Mouse (Mus musculus) midbrain, embryonic 10.5 days (tissue): ENCODE measurements around the gene Slc4a2. TPM values are rescaled to one million over a fixed set of nuclear protein-coding genes. Genes with fewer than 3 reads are reported as not detected.
A peak's percentile ranks its signal among the peaks of the same experiment; 100 is the strongest.

Experiments used
- DNase-seq: peaks from one replicate; pipeline ENCODE4 v3.0.0-alpha.2; 2017; ENCODE audit warnings: low spot score
- H3K27ac ChIP-seq: fragments of 300-500 bp; sonication (generic); replicated peaks from 2 replicates; pipeline ENCODE4 v1.5.1; 2016; ENCODE audit warnings: mild to moderate bottlenecking
- H3K27me3 ChIP-seq: fragments of 300-500 bp; sonication (generic); 2 replicates; pipeline ENCODE4 v1.6.1; 2016; ENCODE audit warnings: low read depth, mild to moderate bottlenecking; ENCODE audit not compliant: poor library complexity, severe bottlenecking
- H3K36me3 ChIP-seq: fragments of 300-500 bp; sonication (generic); 2 replicates; pipeline ENCODE4 v1.6.1; 2016; ENCODE audit warnings: mild to moderate bottlenecking, moderate library complexity
- H3K4me1 ChIP-seq: fragments of 300-500 bp; sonication (generic); 2 replicates; pipeline ENCODE4 v1.6.1; 2016
- H3K4me3 ChIP-seq: fragments of 300-500 bp; sonication (generic); 2 replicates; pipeline ENCODE4 v1.5.1; 2016; ENCODE audit warnings: mild to moderate bottlenecking, moderate library complexity
- H3K9me3 ChIP-seq: fragments of 300-500 bp; sonication (generic); replicated peaks from 2 replicates; pipeline ENCODE4 v1.6.1; 2016; ENCODE audit warnings: mild to moderate bottlenecking
- WGBS: fragments of 180-500 bp; shearing (Covaris S2); methylation state at CpG from one replicate; pipeline ENCODE4 v1.1.7; 2016; 5-methylcytosine and 5-hydroxymethylcytosine counted together
- polyA plus RNA-seq: library from polyadenylated mRNA; unstranded; fragments of >200 nt; fragmentation: Nextera tagmentation; extraction: Ambion mirVana; gene quantifications from 2 replicates; pipeline ENCODE4 v1.2.1, GENCODE M21; 2016

Gene Slc4a2
- polyA plus RNA-seq, result 32.9 and 33.3 TPM in 2 replicates

GRCm38 (mm10) chr5:24423129-24424003, at the start of gene Slc4a2, which contains the start of gene Cdk5:
Gene Slc4a2 (plus strand): TSS chr5:24423837.
Gene Cdk5 (minus strand): TSS chr5:24423530.
- Histone ChIP-seq H3K27ac (peak within 1 kb of the TSS; percentile 88), H3K4me3 (peak within 1 kb of the TSS; percentile 76), H3K36me3 (peaks cover 27% of the 10 kb centered on the region), H3K4me1 (peaks cover 61% of the 10 kb centered on the region), H3K27me3 (peaks cover 24% of the 10 kb centered on the region), H3K9me3 (no peaks in the 10 kb centered on the region)
- WGBS, result under 1% methylated on average over 46 of the region's 46 CpGs
- peak; percentile 99 for DNase-seq

- H3K27me3 ChIP-seq, result no peaks in the 10 kb centered on the region; the same call in 1 of the 2 replicates
- 85% methylated on average over 6 of the region's 6 CpGs for WGBS
- H3K4me3 ChIP-seq, result no peak overlapping the region
- no peak overlapping the region for H3K27ac ChIP-seq
- DNase-seq, result no peak
- H3K36me3 ChIP-seq, result no peaks in the 10 kb centered on the region
- no peaks in the 10 kb centered on the region for H3K9me3 ChIP-seq
- peaks cover 17% of the 10 kb centered on the region for H3K4me1 ChIP-seq
These were observed 49.4 kb upstream of the Slc4a2 start for GRCm38 (mm10) chr5:24374216-24374615.

GRCm38 (mm10) chr5:24374666-24375328, 48.8 kb upstream of the Slc4a2 start:
- no peak for DNase-seq
- Histone ChIP-seq H3K27ac (no peak overlapping the region), H3K4me3 (no peak overlapping the region), H3K36me3 (no peaks in the 10 kb centered on the region), H3K4me1 (peaks cover 19% of the 10 kb centered on the region), H3K9me3 (no peaks in the 10 kb centered on the region), H3K27me3 (no peaks in the 10 kb centered on the region; the same call in 1 of the 2 replicates)
- WGBS, result 90% methylated on average over 7 of the region's 7 CpGs

- Histone ChIP-seq H3K4me1 (peaks cover 38% of the 10 kb centered on the region), H3K36me3 (no peaks in the 10 kb centered on the region), H3K9me3 (no peaks in the 10 kb centered on the region), H3K4me3 (no peak overlapping the region), H3K27ac (0 out of 2 replicates have a peak overlapping the region, but pooled peaks have one; percentile 14), H3K27me3 (no peaks in the 10 kb centered on the region)
- DNase-seq, result no peak
- WGBS, result 80% methylated on average over 2 of the region's 2 CpGs
These were observed 44.9 kb upstream of the Slc4a2 start for GRCm38 (mm10) chr5:24378700-24379099.

- H3K36me3 ChIP-seq, result no peaks in the 10 kb centered on the region
- no peaks in the 10 kb centered on the region for H3K9me3 ChIP-seq
- H3K4me3 ChIP-seq, result no peak overlapping the region
- no peak overlapping the region for H3K27ac ChIP-seq
- peaks cover 3% of the 10 kb centered on the region for H3K27me3 ChIP-seq
- WGBS, result 84% methylated on average over 4 of the region's 4 CpGs
- DNase-seq, result no peak
- peaks cover 43% of the 10 kb centered on the region for H3K4me1 ChIP-seq
These were observed 44.1 kb upstream of the Slc4a2 start for GRCm38 (mm10) chr5:24379501-24379900.

GRCm38 (mm10) chr5:24380499-24380898, 43.1 kb upstream of the Slc4a2 start:
- DNase-seq, result no peak
- H3K4me1 ChIP-seq, result peaks cover 43% of the 10 kb centered on the region
- H3K27ac ChIP-seq, result 0 out of 2 replicates have a peak overlapping the region, but pooled peaks have one; percentile 9
- peaks cover 13% of the 10 kb centered on the region for H3K27me3 ChIP-seq
- WGBS, result 91% methylated on average over 4 of the region's 4 CpGs
- H3K36me3 ChIP-seq, result no peaks in the 10 kb centered on the region
- no peaks in the 10 kb centered on the region for H3K9me3 ChIP-seq
- H3K4me3 ChIP-seq, result no peak overlapping the region

GRCm38 (mm10) chr5:24381486-24381885, 42.2 kb upstream of the Slc4a2 start:
- DNase-seq, result no peak
- 77% methylated on average over 6 of the region's 6 CpGs for WGBS
- peaks cover 23% of the 10 kb centered on the region for H3K27me3 ChIP-seq
- H3K4me3 ChIP-seq, result no peak overlapping the region
- H3K4me1 ChIP-seq, result peaks cover 49% of the 10 kb centered on the region
- H3K27ac ChIP-seq, result no peak overlapping the region
- H3K36me3 ChIP-seq, result no peaks in the 10 kb centered on the region
- no peaks in the 10 kb centered on the region for H3K9me3 ChIP-seq

GRCm38 (mm10) chr5:24381988-24382387, 41.6 kb upstream of the Slc4a2 start:
- Histone ChIP-seq H3K4me1 (peaks cover 54% of the 10 kb centered on the region), H3K4me3 (no peak overlapping the region), H3K36me3 (no peaks in the 10 kb centered on the region), H3K27ac (no peak overlapping the region), H3K27me3 (peaks cover 28% of the 10 kb centered on the region), H3K9me3 (no peaks in the 10 kb centered on the region)
- DNase-seq, result no peak
- 76% methylated on average over 2 of the region's 2 CpGs for WGBS

- under 1% methylated on average over 34 of the region's 34 CpGs for WGBS
- Histone ChIP-seq H3K36me3 (no peaks in the 10 kb centered on the region), H3K4me3 (peak overlapping the region; percentile 59), H3K4me1 (peaks cover 58% of the 10 kb centered on the region), H3K27ac (peak overlapping the region; percentile 84), H3K27me3 (peaks cover 41% of the 10 kb centered on the region), H3K9me3 (no peaks in the 10 kb centered on the region)
- peak; percentile 95 for DNase-seq
These were observed 40.4 kb upstream of the Slc4a2 start for GRCm38 (mm10) chr5:24383026-24383859.

GRCm38 (mm10) chr5:24384407-24384806, 39.2 kb upstream of the Slc4a2 start:
- peaks cover 65% of the 10 kb centered on the region for H3K4me1 ChIP-seq
- peaks cover 52% of the 10 kb centered on the region for H3K27me3 ChIP-seq
- DNase-seq, result no peak

GRCm38 (mm10) chr5:24385374-24385773, 38.3 kb upstream of the Slc4a2 start:
- no peak overlapping the region for H3K4me3 ChIP-seq
- no peaks in the 10 kb centered on the region for H3K9me3 ChIP-seq
- peaks cover 61% of the 10 kb centered on the region for H3K4me1 ChIP-seq
- no peak overlapping the region for H3K27ac ChIP-seq
- DNase-seq, result no peak
- H3K27me3 ChIP-seq, result peaks cover 62% of the 10 kb centered on the region
- H3K36me3 ChIP-seq, result no peaks in the 10 kb centered on the region
- 87% methylated on average over 5 of the region's 5 CpGs for WGBS

More at GRCm38 (mm10) chr5:24384407-24384806, 39.2 kb upstream of the Slc4a2 start:
- Histone ChIP-seq H3K36me3 (no peaks in the 10 kb centered on the region), H3K4me3 (no peak overlapping the region), H3K9me3 (no peaks in the 10 kb centered on the region), H3K27ac (no peak overlapping the region)
- 72% methylated on average over 6 of the region's 6 CpGs for WGBS

GRCm38 (mm10) chr5:24385887-24386550, 37.6 kb upstream of the Slc4a2 start:
- 83% methylated on average over 10 of the region's 10 CpGs for WGBS
- no peak overlapping the region for H3K27ac ChIP-seq
- H3K36me3 ChIP-seq, result no peaks in the 10 kb centered on the region
- peaks cover 61% of the 10 kb centered on the region for H3K4me1 ChIP-seq
- H3K27me3 ChIP-seq, result peaks cover 68% of the 10 kb centered on the region
- H3K4me3 ChIP-seq, result no peak overlapping the region
- no peak for DNase-seq
- no peaks in the 10 kb centered on the region for H3K9me3 ChIP-seq
